Mouse (Mus musculus) megakaryocyte, adult 5-6 weeks (primary cell): ENCODE measurements around the gene Acvr2a. TPM values are rescaled to one million over a fixed set of nuclear protein-coding genes. Genes with fewer than 3 reads are reported as not detected.
"Not testable (repeated sequence)": the region's sequence is repeated elsewhere in the genome, so short reads cannot be mapped to it uniquely, and the experiment has no call there.

Experiments
- ATAC-seq: 2 replicates; pipeline ENCODE4 v1.8.0; 2016; ENCODE audit warnings: mild to moderate bottlenecking, inconsistent platforms; ENCODE audit not compliant: poor library complexity, severe bottlenecking
- total RNA-seq, 2 experiments: library from RNA; stranded (forward) in 1 of 2; stranded (reverse) in 1 of 2; fragments of 153-499, 151-499 nt in 1 of 2; fragments of 221-1000, 200-1000 nt in 1 of 2; gene quantifications; 2 replicates each; pipeline versions ENCODE4 v1.2.3 to v1.2.4; 2015 to 2017

The Acvr2a gene
- total RNA-seq, 2 experiments from 2014 or later: 4.1 to 4.7 TPM

- not testable (repeated sequence) for ATAC-seq
Measured at GRCm38 (mm10) chr2:48865596-48865995, 51.7 kb downstream of the Acvr2a start.

DNA sequence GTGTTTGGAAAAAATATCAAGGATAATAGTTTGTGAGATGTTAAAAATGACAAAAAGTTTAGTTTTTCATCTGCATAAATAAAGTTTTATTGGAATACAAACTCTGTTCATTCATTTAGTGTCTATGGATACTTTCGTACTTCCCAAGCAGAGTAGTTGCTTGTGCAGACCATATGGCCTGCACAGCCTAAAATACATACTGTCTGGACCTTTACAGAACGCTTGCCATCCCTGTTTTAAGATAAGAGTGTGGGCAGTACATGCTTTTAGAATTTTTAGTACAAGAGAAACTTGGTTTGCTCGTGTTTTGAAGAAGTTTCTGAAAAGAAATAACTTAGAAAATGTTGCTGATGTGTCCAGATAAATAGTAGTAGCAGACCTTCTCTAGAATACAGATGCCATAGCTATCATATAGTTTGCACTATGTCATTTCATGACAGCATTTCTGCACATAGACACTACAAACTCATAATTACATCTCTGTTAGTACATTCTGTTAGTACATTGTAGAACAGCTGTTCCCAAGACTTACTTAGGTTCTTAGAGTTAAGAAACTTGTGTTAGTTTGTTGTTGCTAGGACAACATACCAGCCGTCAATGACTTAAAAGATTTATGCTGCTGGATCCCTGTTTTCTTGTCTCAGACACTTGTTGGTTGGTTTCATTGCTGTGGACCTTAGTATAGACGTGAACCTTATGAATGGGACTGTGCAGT, 54.4 kb downstream of the Acvr2a start:
- no peak for ATAC-seq

DNA sequence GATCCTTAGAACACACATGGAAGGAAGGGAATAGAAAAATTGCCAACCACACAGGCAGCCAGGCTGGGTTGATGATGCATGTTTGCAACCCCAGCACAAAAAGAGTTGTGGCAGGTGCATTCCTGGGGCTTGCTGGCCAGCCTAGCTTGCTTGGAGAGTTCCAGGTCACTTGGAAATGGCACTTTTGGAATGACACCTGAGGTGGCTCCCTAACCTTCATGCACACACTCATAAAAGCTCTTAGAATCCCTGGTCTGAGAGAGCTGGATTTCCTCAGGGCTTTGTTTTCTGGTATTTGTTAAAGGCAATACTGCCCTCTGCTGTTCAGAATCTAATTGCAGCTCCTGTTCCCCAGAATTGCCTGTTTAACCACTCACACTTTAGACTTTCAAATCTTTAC, 72.0 kb downstream of the Acvr2a start:
- ATAC-seq: peak; percentile 81

- no peak for ATAC-seq
Measured at GRCm38 (mm10) chr2:48895186-48895585, 81.3 kb downstream of the Acvr2a start.

GRCm38 (mm10) chr2:48908866-48909265, 95.0 kb downstream of the Acvr2a start:
- peak; percentile 52; the same call in 1 of the 2 replicates for ATAC-seq

- ATAC-seq: no peak
Measured at GRCm38 (mm10) chr2:48914185-48914584, 100.3 kb downstream of the Acvr2a start.

DNA sequence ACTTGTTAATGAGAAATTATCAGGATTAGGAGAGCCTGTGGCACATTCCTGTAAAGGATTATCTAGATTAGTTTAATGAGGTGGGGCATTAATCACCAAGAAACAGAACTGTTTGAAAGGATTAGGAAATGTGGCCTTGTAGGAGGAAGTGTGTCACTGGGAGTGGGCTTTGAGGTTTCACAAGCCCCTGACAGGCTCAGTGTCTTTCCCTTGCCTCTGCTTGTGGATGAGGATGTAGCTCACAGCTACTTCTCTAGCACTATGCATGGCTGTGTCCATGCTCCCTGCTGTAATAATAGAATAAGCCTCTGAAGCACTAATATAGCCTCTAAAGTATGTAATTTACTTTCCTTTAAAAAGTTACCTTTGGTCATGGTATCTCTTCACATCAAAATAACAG, 101.9 kb downstream of the Acvr2a start:
- peak; percentile 90 for ATAC-seq

- ATAC-seq: no peak
Measured at GRCm38 (mm10) chr2:48935058-48935457, 121.1 kb downstream of the Acvr2a start.

GRCm38 (mm10) chr2:48947761-48948160, 133.9 kb downstream of the Acvr2a start:
- no peak for ATAC-seq

- ATAC-seq: peak; percentile 95
Measured at GRCm38 (mm10) chr2:48948841-48949584, 135.1 kb downstream of the Acvr2a start, which contains the start of gene Mbd5. Gene Mbd5, plus strand, starts transcription at chr2:48949508.

DNA sequence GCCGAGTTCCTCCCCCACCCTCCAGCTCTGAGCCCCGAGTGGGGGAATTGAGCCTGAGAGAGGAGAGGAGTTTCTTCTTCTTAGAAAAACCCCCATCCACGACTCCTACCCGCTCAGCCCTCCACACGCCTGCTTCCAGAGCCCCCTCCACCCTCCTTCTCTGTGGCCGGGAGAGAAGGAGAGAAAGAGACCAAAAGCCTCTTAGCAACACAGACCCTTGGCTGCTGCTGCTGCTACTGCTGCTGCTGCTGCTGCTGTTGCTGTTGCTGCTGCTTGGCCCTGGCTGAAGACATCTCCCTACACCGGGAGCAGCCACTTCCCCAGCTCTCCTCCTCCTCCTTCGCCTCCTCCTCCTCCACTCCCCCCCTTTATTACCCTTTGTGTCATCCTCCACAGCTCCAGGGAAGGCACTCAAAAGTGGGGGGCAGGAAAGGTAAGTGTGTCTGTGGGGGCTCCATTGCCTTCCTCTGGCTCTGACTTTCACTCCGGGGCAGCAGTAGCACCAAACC, 135.9 kb downstream of the Acvr2a start:
- ATAC-seq: peak; percentile 16

- no peak for ATAC-seq
Measured at GRCm38 (mm10) chr2:48950252-48950315, 136.2 kb downstream of the Acvr2a start, which contains the start of gene Orc4. Gene Orc4, minus strand, starts transcription at chr2:48950277.

GRCm38 (mm10) chr2:48950316-48950880, 136.5 kb downstream of the Acvr2a start:
- ATAC-seq: no peak

Other genes starting within 250 kb of the Acvr2a start
- gene Mbd5, start 135.4 kb downstream of the Acvr2a start, total RNA-seq (2015): 28.3 and 31.9 TPM in 2 replicates
- gene Mbd5, start 135.4 kb downstream of the Acvr2a start, total RNA-seq (2017): 16.8 and 21.3 TPM in 2 replicates
- 87.5 and 97.5 TPM in 2 replicates for gene Orc4, start 136.2 kb downstream of the Acvr2a start, total RNA-seq (2015)
- gene Orc4, start 136.2 kb downstream of the Acvr2a start, total RNA-seq (2017): 130 and 131 TPM in 2 replicates